8 mouse cellular contexts compared by ENCODE assay signal in genomic region chrX:150812787-150813298, GRCm38 (mm10). TPM values are rescaled to one million over a fixed set of nuclear protein-coding genes. Genes with fewer than 3 reads are reported as not detected.
A peak's percentile ranks its signal among the peaks of the same experiment; 100 is the strongest.
DNase-seq lines count a peak whose midpoint lies in the region; ATAC-seq and TF ChIP-seq lines count a peak whose summit lies in the region.

No protein-coding gene starts in this region.

- TF ChIP-seq CTCF in heart, postnatal 0 days (IDR thresholded peaks at IDR 0.05; ENCODE audit: low read depth): no peak
- no peak for TF ChIP-seq CTCF in liver, embryonic 14.5 days (IDR thresholded peaks at IDR 0.05; ENCODE audit: low read depth)

- no peaks in the 10 kb centered on the region for H3K9me3 ChIP-seq in forebrain, embryonic 13.5 days (replicated peaks)
- H3K9me3 ChIP-seq in heart, postnatal 0 days (replicated peaks; ENCODE audit: control insufficient read depth, low read length): no peaks in the 10 kb centered on the region
- H3K9me3 ChIP-seq in liver, embryonic 14.5 days (ENCODE audit: control insufficient read depth, low read length): no peaks in the 10 kb centered on the region
- no peaks in the 10 kb centered on the region for H3K9me3 ChIP-seq in neural tube, embryonic 11.5 days (ENCODE audit: control insufficient read depth, low read length)
- H3K9me3 ChIP-seq in stomach, embryonic 16.5 days (replicated peaks; ENCODE audit: control insufficient read depth, low read length): no peaks in the 10 kb centered on the region

- H3K4me3 ChIP-seq in forebrain, embryonic 13.5 days: peak overlapping the region; percentile 48
- peak overlapping the region; percentile 64 for H3K4me3 ChIP-seq in heart, postnatal 0 days (ENCODE audit: low read depth, low read length)
- peak overlapping the region; percentile 36 to 67 for H3K4me3 ChIP-seq in liver, embryonic 14.5 days (ENCODE audit: insufficient read depth in 1 of 2, low read depth in 2 of 2, low read length in 2 of 2)
- peak overlapping the region; percentile 46 for H3K4me3 ChIP-seq in neural tube, embryonic 11.5 days (ENCODE audit: low read depth, low read length)
- peak overlapping the region; percentile 54 for H3K4me3 ChIP-seq in stomach, embryonic 16.5 days (replicated peaks; ENCODE audit: low read length)

- H3K9ac ChIP-seq in forebrain, embryonic 13.5 days: peak overlapping the region; percentile 55
- H3K9ac ChIP-seq in heart, postnatal 0 days (replicated peaks; ENCODE audit: low read depth, low read length): peak overlapping the region; percentile 54
- no peak overlapping the region for H3K9ac ChIP-seq in liver, embryonic 14.5 days (replicated peaks)
- H3K9ac ChIP-seq in neural tube, embryonic 11.5 days (ENCODE audit: low read length): peak overlapping the region; percentile 42
- H3K9ac ChIP-seq in stomach, embryonic 16.5 days (ENCODE audit: low read length): peak overlapping the region; percentile 67

- no peaks in the 10 kb centered on the region for H3K27me3 ChIP-seq in forebrain, embryonic 13.5 days
- no peaks in the 10 kb centered on the region for H3K27me3 ChIP-seq in heart, postnatal 0 days (ENCODE audit: control insufficient read depth, insufficient read depth, low read length)
- H3K27me3 ChIP-seq in liver, embryonic 14.5 days (ENCODE audit: control insufficient read depth, insufficient read depth, low read length): no peaks in the 10 kb centered on the region
- H3K27me3 ChIP-seq in neural tube, embryonic 11.5 days (ENCODE audit: control insufficient read depth, insufficient read depth, low read length): no peaks in the 10 kb centered on the region
- H3K27me3 ChIP-seq in stomach, embryonic 16.5 days (ENCODE audit: control insufficient read depth, insufficient read depth, low read length): no peaks in the 10 kb centered on the region

- 16% methylated on average over 22 of the region's 24 CpGs for WGBS in forebrain, embryonic 13.5 days
- 23% methylated on average over 20 of the region's 24 CpGs for WGBS in heart, postnatal 0 days
- WGBS in liver, embryonic 14.5 days (ENCODE audit: insufficient replicate concordance): 15% methylated on average over 22 of the region's 24 CpGs
- WGBS in neural tube, embryonic 11.5 days: 12% methylated on average over 24 of the region's 24 CpGs
- 17% methylated on average over 23 of the region's 24 CpGs for WGBS in stomach, embryonic 16.5 days

- peak; percentile 95 for ATAC-seq in forebrain, embryonic 13.5 days
- ATAC-seq in heart, postnatal 0 days (ENCODE audit: insufficient read depth, low read depth): peak; percentile 92
- peak; percentile 87 for ATAC-seq in liver, embryonic 14.5 days (ENCODE audit: insufficient read depth)
- peak; percentile 95 for ATAC-seq in neural tube, embryonic 11.5 days (ENCODE audit: insufficient read depth, low FRiP score, low TSS enrichment)
- ATAC-seq in stomach, embryonic 16.5 days (ENCODE audit: insufficient read depth, low FRiP score): peak; percentile 96

- peak overlapping the region; percentile 60 for H3K4me2 ChIP-seq in forebrain, embryonic 13.5 days
- H3K4me2 ChIP-seq in heart, postnatal 0 days (ENCODE audit: low read depth, low read length): peak overlapping the region; percentile 70
- H3K4me2 ChIP-seq in liver, embryonic 14.5 days (ENCODE audit: low read depth): peak overlapping the region; percentile 61
- H3K4me2 ChIP-seq in neural tube, embryonic 11.5 days (ENCODE audit: low read depth): peak overlapping the region; percentile 49
- peak overlapping the region; percentile 56 for H3K4me2 ChIP-seq in stomach, embryonic 16.5 days (ENCODE audit: low read depth, low read length)

- no peak for TF ChIP-seq EP300 in heart, postnatal 0 days (IDR thresholded peaks at IDR 0.05; ENCODE audit: low read depth)
- no peak for TF ChIP-seq EP300 in liver, embryonic 14.5 days (IDR thresholded peaks at IDR 0.05; ENCODE audit: low read depth)

- peaks cover 36% of the 10 kb centered on the region for H3K36me3 ChIP-seq in forebrain, embryonic 13.5 days (ENCODE audit: poor library complexity, severe bottlenecking)
- peaks cover 21% of the 10 kb centered on the region; the same call in 1 of the 2 replicates for H3K36me3 ChIP-seq in heart, postnatal 0 days (replicated peaks; ENCODE audit: control insufficient read depth, insufficient read depth, low read length)
- H3K36me3 ChIP-seq in liver, embryonic 14.5 days (replicated peaks; ENCODE audit: control insufficient read depth, insufficient read depth, low read depth): no peaks in the 10 kb centered on the region
- peaks cover 2% of the 10 kb centered on the region for H3K36me3 ChIP-seq in neural tube, embryonic 11.5 days (ENCODE audit: control insufficient read depth, insufficient read depth, low read length)
- H3K36me3 ChIP-seq in stomach, embryonic 16.5 days (ENCODE audit: control insufficient read depth, insufficient read depth, low read length): no peaks in the 10 kb centered on the region; the same call in 1 of the 2 replicates

- H3K27ac ChIP-seq in forebrain, embryonic 13.5 days: peak overlapping the region; percentile 72; the same call in 1 of the 2 replicates
- peak overlapping the region; percentile 76; the same call in 1 of the 2 replicates for H3K27ac ChIP-seq in heart, postnatal 0 days (ENCODE audit: low read depth)
- H3K27ac ChIP-seq in liver, embryonic 14.5 days: no peak overlapping the region
- no peak overlapping the region for H3K27ac ChIP-seq in neural tube, embryonic 11.5 days (ENCODE audit: low read depth, low read length)
- peak overlapping the region; percentile 86 for H3K27ac ChIP-seq in stomach, embryonic 16.5 days (ENCODE audit: low read length)

- peak; percentile 57 to 68 for DNase-seq in CD8-positive naive resting alpha-beta T cell, adult 2 months (ENCODE audit: low read depth in 2 of 2, low spot score in 2 of 2)
- DNase-seq in c-Kit-positive CD71-positive TER-119-negative erythroid progenitor cells, embryonic 14.5 days (ENCODE audit: low read depth): peak; percentile 64
- DNase-seq in heart, postnatal 0 days (ENCODE audit: low spot score): peak; percentile 93
- DNase-seq in kidney, postnatal 36 days: peak; percentile 88
- peak; percentile 58 to 66 (median 65) for DNase-seq in liver, embryonic 14.5 days (ENCODE audit: low read depth in 3 of 3, low spot score in 3 of 3)
- peak; percentile 88 for DNase-seq in neural tube, embryonic 11.5 days (ENCODE audit: low spot score)

- H3K4me1 ChIP-seq in forebrain, embryonic 13.5 days: 0 out of 2 replicates have a peak, but pooled peaks cover 5% of the 10 kb centered on the region
- H3K4me1 ChIP-seq in heart, postnatal 0 days (ENCODE audit: control insufficient read depth, insufficient read depth): no peaks in the 10 kb centered on the region
- H3K4me1 ChIP-seq in liver, embryonic 14.5 days (replicated peaks; ENCODE audit: control insufficient read depth in 2 of 2, insufficient read depth in 2 of 2, low read length in 1 of 2): no peaks in the 10 kb centered on the region
- H3K4me1 ChIP-seq in neural tube, embryonic 11.5 days (ENCODE audit: control insufficient read depth, insufficient read depth, low read length): no peaks in the 10 kb centered on the region
- no peaks in the 10 kb centered on the region for H3K4me1 ChIP-seq in stomach, embryonic 16.5 days (ENCODE audit: control insufficient read depth, insufficient read depth, low read length)

RNA-seq across cellular contexts. Expression of gene Maged2, which starts 1.3 kb away (rescaled TPM):
- 248 and 257 TPM in 2 replicates for polyA plus RNA-seq in forebrain, embryonic 13.5 days (2015; fragmentation: Nextera tagmentation; extraction: Ambion mirVana)
- 230 and 273 TPM in 2 replicates for total RNA-seq in heart, postnatal 0 days (2014; rRNA removed; ENCODE audit: low replicate concordance)
- polyA plus RNA-seq in heart, postnatal 0 days (2015; fragmentation: Nextera tagmentation; extraction: Ambion mirVana): 323 and 342 TPM in 2 replicates
- 19.2 and 22.9 TPM in 2 replicates for polyA plus RNA-seq in liver, embryonic 14.5 days (2012; rRNA removed)
- 53.1 and 58.1 TPM in 2 replicates for polyA plus RNA-seq in liver, embryonic 14.5 days (2014; fragmentation: Nextera tagmentation; extraction: Ambion mirVana)
- 381 and 400 TPM in 2 replicates for polyA plus RNA-seq in neural tube, embryonic 11.5 days (2014; fragmentation: Nextera tagmentation; extraction: Ambion mirVana)
- polyA plus RNA-seq in stomach, embryonic 16.5 days (2015; fragmentation: Nextera tagmentation; extraction: Ambion mirVana): 561 and 579 TPM in 2 replicates

Comparison
In these comparisons a context has a peak if more than half of its experiments do, and no peak if none do; other contexts are left out.
1. H3K27ac ChIP-seq: peak in forebrain, embryonic 13.5 days (single experiment), heart, postnatal 0 days (single experiment) and stomach, embryonic 16.5 days (single experiment); none in liver, embryonic 14.5 days (single experiment) and neural tube, embryonic 11.5 days (single experiment).
2. Peak in every context shown above with its lines, with median percentiles within 50 percentile points of each other: DNase-seq, ATAC-seq, H3K4me2 ChIP-seq and H3K4me3 ChIP-seq.